Mouse (Mus musculus) lung, postnatal 0 days (tissue): Measurements from ENCODE around the gene Calml4.

Experiments used
- CTCF ChIP-seq: IDR thresholded peaks from 2 replicates; pipeline ENCODE4 v1.5.1; 2016; ENCODE audit warnings: antibody characterized with exemption, mild to moderate bottlenecking
- EP300 ChIP-seq: IDR thresholded peaks from 2 replicates; pipeline ENCODE4 v1.6.1; 2016; ENCODE audit warnings: antibody characterized with exemption, mild to moderate bottlenecking, control low read depth

DNA sequence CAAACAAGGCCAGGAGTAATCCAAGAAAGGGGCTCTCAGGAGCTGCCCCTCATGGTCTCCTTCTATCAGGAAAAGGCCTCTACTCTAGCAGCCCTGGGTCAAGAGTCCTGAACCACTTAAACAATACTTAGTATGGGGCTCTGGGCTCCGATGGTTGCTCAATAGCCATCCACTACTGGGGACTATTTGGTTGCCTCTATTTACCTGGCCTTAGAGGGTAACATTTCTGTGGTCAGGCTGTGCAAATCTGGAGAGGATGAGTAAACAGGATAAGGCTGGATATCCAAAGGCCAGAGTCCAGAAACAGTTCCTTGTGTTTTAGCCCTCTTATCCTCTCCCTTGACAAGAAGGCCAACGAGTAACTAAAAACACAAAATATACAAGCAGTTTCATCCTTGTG is 43.1 kb upstream of the Calml4 start:
- TF ChIP-seq CTCF = no peak
- peak; percentile 74 for TF ChIP-seq EP300
